Mouse (Mus musculus) cerebellum, adult 9-10 months (tissue): ENCODE data around the gene Nsrp1.

Experiments used
- DNase-seq: peaks from one replicate; pipeline ENCODE4 v3.0.0; 2022

Gene Nsrp1

GRCm38 (mm10) chr11:77041891-77042290 is 36.3 kb downstream of the Nsrp1 start:
- DNase-seq, result no peak

- DNase-seq, result no peak
These were observed 46.9 kb downstream of the Nsrp1 start for GRCm38 (mm10) chr11:77031151-77031934.

- DNase-seq, result no peak
These were observed 50.1 kb downstream of the Nsrp1 start for GRCm38 (mm10) chr11:77028157-77028556.

GRCm38 (mm10) chr11:77026559-77026958 is 51.7 kb downstream of the Nsrp1 start:
- no peak for DNase-seq

GRCm38 (mm10) chr11:77021749-77022396 is 56.4 kb downstream of the Nsrp1 start:
- DNase-seq, result no peak

- no peak for DNase-seq
These were observed 58.7 kb downstream of the Nsrp1 start for GRCm38 (mm10) chr11:77019539-77019938.

- no peak for DNase-seq
These were observed 60.2 kb downstream of the Nsrp1 start for GRCm38 (mm10) chr11:77018046-77018445.

- DNase-seq, result no peak
These were observed 67.3 kb downstream of the Nsrp1 start for GRCm38 (mm10) chr11:77010762-77011475.

GRCm38 (mm10) chr11:77009069-77010025 is 68.9 kb downstream of the Nsrp1 start:
- DNase-seq, result no peak

- DNase-seq, result no peak
These were observed 71.6 kb downstream of the Nsrp1 start for GRCm38 (mm10) chr11:77006616-77007015.

- no peak for DNase-seq
These were observed 72.4 kb downstream of the Nsrp1 start for GRCm38 (mm10) chr11:77005881-77006280.

- DNase-seq, result no peak
These were observed 75.9 kb downstream of the Nsrp1 start for GRCm38 (mm10) chr11:77002361-77002760.

GRCm38 (mm10) chr11:77000741-77001140 is 77.5 kb downstream of the Nsrp1 start:
- no peak for DNase-seq

GRCm38 (mm10) chr11:76998705-76999226 is 79.5 kb downstream of the Nsrp1 start:
- DNase-seq, result no peak

GRCm38 (mm10) chr11:76997916-76998704 is 80.1 kb downstream of the Nsrp1 start, which contains the start of gene Slc6a4:
Gene Slc6a4 (plus strand): TSS chr11:76998603.
- no peak for DNase-seq

GRCm38 (mm10) chr11:76997305-76997704 is 80.9 kb downstream of the Nsrp1 start:
- peak; percentile 66 for DNase-seq

GRCm38 (mm10) chr11:76995966-76996672 is 82.1 kb downstream of the Nsrp1 start:
- DNase-seq, result no peak
